Mouse (Mus musculus): ENCODE measurements around the gene Slc50a1.

Slc50a1 gene

DNA sequence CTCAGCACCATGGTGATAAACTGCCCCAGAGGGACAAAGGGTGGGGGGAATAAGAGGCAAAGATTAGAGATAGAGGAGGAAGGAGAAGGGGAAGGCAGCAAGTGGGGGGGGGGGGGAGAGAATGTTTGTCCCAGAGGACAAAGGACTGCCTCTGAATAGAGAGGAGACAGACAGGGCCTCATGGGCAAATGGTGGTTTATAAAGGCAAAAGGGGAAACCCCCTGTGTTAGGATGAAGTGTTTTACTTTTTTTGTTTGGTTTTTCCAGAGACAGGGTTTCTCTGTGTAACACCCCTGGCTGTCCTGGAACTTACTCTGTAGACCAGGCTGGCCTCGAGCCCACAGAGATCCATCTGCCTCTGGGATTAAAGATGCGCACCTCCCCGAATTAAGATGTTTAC lies 10.2 kb downstream of the Slc50a1 start:
- DNase-seq, result no peak

DNA sequence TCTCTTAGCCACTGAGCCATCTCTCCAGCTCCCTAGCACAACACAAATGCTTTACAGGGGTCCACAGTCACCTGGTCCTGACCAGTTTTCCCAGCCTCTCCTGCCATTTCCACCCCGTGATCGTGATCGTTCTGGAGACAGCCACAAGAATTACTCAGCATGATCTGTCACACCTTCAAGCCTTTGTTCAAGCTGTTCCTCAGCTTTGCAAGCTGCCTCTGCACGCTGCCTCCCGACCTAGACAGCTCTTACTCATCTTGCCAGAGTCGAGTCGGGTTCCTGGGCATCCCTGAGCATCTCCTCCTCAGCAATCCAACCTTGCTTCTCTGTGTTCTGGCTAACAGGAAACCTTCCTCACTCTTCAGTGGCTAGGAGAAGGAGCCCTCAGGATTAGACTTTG lies 11.3 kb downstream of the Slc50a1 start, which contains the start of gene Dpm3:
TSS of gene Dpm3 (plus strand) at position 283 of the 400 bp plus-strand sequence.
- no peak for DNase-seq

DNA sequence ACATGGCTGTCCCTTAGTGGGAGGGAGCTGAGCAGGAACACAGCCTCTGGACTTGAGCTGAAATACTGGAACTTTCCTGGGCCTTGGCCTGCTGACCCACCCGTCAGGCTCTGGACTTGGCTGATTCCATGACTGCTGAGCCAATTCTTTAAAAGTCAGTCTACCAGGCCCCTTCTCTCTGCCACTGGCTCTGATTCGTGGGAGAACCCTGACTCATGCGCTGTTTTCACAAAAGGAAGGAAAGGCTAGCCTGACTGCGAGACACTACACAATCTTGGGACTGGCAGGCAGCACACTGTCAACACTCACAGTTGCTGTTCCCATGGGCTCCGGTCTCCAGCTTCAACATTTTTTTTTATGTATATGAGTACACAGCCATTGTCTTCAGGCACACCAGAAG lies 14.2 kb downstream of the Slc50a1 start:
- DNase-seq, result peak; percentile 97

DNA sequence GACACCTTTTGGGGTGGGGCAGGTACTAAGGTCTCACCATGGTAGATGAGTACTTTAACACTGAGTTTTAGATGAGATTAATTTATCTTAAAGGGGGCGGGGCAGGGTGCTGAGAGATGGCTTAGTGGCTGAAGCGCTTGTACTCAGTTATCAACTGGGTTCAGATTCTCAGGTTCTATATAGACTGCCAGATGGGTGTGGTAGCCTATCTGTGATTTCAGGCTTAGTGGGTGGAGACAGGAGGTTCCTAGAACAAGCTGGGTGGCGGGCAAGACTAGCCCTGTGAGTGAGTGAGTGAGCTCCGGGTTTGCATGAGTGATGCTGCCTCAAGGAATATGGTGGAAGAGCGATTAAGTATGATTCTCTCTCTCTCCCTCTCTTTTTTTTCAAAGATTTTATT lies 15.4 kb downstream of the Slc50a1 start:
- DNase-seq, result no peak

DNA sequence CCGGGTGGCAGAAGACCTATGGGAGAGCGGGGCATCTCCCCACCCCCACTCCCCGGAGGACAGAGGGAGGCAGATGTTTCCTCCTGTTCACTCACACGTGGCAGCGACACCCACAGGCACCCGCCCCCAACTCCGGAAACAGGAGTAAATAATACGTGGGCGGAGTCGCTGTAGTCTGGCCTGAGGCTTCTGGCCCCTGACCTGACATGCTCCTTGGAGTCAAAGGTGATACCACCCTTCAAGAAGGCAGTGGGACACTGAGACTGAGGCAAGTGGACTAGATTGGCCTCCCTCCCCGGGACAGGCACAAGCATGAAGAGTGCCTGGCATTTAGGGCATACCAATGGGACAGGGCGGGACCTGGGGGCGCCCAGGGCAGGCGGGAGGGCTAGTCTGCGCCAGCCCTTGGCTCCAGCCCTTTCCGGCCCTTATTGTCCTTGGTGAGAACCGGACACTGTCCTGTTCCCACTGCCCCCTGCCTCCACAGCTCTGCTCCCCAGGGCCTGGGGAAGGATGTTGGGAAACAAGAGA lies 18.9 kb downstream of the Slc50a1 start:
- peak; percentile 99 for DNase-seq

DNA sequence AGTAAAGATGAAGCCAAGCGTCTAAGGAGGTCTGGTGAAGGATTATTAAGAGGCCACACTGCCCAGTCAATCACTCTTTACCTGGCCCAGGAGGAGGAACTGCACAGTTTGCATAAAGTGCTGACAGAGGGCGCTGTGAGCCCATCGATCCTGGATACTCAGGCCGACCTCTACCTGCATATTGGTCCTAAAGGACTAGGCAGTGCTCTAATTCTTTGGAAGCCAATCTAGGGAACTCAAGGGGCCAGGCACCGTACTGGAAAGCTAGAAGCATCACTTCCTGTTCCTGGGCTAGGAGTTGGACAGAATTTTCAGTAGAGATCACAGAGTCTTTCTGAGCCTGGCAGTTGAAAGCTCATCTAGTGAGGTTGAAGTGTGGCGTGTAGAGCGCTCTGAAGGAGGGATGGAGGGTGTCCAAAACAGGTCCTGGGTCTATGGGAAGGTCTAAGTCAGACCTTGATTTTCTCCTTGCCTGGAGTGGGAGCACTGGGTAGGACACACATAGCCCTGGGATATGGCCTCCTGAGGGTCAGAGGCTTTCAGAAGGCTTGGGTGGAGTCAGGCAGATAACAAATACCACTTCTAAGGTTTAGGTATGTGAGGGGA lies 19.8 kb downstream of the Slc50a1 start:
- peak; percentile 98 for DNase-seq

DNA sequence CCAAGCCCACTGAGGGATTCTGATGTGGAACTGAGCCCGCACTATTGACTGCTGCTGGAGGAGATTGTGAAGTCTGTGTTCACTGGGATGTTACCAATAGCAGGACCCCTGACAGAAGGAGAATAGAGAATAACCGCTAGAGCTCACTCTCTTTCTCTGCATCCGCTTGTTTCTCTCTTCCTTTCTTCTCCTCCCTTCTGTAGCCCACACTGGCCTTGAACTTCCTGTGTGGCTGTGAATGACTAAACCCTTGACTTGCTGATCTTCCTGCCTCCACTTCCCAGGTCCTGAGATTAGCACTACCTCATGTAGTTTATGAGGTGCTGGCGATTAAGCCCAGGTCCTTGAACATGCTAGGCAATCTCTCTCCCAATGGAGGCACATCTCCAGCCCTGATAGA lies 22.9 kb downstream of the Slc50a1 start:
- no peak for DNase-seq

DNA sequence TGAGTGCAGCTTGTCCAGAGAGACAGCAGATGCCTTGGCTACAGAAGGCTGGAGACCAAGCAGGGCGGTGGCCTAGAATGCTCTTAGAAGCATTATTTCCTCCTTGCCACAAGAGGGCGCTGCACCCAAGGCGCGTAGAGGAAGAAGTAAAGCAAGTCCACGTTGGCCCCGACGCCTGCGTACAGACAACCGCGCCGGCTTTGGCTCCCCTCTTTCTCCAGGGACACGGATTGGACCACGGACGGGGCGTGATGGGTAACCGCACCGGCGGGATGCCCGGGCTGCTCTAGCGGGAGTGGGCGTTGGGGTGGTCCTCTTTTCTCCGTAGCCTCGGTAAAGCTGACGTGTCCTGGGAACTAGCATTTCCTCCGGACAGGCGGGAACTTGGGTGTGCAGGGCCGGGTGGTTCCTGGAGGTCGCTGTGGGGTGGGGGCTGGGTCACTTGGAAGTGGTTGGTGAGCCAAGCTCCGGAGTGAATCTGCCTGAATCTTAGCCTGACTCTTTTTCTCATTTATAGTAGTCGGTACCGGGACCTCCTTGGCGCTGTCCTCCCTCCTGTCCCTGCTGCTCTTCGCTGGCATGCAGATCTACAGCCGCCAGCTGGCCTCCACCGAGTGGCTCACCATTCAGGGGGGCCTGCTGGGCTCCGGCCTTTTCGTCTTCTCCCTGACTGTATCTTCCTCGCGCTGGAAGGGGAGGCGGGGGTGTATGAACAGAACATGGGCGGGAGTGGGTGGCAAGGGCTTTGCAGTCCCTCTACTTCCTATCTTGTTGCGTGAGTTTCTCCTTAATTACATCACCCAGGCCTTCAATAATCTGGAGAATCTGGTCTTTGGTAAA lies 23.9 kb downstream of the Slc50a1 start, which contains the start of gene Trim46:
TSS of gene Trim46 (minus strand) at position 49 of the 840 bp plus-strand sequence.
- peak; percentile 99 for DNase-seq

DNA sequence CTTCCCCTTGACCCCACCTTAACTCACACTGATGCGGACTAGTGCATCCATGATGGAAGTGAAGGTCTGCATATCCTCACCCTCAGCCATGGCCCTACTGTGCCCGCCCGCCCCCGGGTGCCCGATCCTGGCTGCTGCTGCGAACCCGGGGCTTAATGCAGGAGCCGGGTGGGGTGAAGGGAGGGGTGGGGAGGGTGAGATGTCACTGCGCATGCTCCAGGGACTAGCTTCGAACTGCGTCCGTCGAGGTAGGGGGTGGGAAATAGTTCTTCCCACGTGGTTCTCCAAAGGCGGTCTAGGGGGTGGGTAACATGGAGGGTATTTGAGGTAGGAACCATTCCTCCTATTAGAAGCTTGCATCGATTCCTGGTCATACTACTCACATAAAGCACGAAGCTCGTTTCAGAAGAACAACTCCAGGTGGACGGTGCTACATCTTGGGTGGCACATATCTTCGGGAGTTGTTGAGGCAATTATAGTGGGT lies 24.6 kb downstream of the Slc50a1 start, which contains the start of gene Krtcap2:
TSS of gene Krtcap2 (plus strand) at position 279 of the 484 bp plus-strand sequence.
- peak; percentile 98 for DNase-seq

DNA sequence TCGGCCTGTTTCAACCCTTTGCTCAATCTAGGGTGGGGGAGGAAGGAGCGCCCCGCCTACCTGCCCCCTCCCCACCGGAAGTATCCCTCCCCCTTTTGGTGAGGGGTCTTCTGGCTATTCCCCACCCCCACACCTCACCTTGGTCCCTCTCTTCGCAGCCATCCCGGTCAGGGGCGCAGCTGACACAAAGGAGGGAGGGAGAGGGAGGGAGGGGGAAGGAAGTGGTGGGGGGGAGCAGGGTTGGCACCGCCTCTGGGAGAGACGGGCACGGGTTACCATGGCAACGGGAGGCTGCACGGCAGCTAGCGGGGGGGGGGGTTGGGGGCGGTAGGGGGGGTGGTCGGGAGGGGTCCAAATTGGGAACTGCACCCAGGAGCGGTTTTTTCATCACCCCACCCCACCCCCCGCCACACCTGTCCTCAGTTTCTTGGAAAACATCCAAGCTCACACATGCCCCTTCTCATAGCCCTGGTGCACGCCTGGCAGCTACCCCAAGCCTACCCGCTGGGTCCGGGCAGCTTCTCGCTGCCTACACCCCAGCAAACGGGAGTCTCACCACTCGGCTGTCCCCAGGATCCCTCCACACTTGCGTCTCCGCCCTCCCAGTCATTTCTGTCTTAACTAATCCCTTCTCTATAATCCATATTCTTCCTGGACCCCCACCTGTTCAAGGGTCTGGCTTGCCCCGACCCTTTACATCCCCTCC lies 25.2 kb downstream of the Slc50a1 start:
- DNase-seq, result no peak

DNA sequence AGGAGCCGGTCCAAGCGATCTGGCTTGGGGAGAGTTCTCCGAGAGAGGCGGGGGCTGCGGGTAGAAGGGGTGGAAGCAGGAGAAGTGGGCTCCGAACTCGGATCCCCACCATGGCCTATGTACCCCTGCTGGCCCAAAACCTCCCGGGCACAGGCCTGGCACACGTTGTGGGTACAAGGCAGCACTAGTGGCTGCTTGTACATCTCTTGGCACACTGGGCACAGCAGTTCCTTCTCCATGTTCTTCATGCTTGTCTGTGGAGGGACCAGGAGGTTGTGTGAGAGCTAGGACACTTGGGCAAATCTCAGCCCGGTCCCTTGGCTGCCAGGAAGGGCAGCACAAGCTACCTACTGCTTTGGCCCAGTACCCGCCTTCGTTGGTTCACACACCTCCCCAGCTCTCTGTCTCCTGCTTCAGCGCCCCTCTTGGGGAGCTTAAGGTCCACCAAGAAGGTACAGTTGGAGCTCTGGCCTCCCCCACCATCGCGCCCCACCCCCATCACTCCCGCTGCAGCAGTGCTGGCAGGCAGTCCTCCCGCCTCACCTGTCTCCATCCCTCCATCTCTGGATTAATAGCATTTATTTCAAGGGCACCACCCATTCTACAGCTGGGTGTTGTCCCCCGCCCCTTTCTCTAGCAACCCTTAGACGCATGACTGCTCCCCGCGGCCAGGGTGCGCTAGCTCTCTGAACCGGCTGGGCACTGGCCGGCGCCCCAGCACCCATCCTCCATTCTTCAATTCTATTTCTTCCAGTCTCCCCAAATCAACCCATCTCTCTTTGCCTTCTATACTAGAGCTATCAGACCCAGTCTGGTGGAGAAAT lies 26.0 kb downstream of the Slc50a1 start:
- DNase-seq, result peak; percentile 95

DNA sequence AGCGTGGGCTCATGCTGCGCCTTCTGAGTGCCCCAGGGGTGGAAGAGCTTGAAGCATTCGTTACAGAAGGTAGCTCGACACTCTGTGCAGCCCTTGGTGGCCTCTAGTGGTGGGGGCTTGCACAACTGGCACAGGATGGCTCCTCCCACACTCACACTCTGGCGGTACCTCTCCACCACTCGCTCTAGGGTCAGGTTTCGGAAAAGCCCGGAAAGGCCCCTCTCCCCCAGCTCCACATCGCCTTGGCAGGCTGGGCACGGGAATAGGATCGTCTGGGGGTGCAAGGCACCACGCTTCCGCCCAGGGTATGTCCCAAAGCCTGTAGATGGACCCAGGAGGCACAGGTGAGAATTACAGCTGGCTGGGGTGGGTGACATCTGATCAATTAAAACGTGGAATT lies 26.8 kb downstream of the Slc50a1 start:
- DNase-seq, result peak; percentile 90

DNA sequence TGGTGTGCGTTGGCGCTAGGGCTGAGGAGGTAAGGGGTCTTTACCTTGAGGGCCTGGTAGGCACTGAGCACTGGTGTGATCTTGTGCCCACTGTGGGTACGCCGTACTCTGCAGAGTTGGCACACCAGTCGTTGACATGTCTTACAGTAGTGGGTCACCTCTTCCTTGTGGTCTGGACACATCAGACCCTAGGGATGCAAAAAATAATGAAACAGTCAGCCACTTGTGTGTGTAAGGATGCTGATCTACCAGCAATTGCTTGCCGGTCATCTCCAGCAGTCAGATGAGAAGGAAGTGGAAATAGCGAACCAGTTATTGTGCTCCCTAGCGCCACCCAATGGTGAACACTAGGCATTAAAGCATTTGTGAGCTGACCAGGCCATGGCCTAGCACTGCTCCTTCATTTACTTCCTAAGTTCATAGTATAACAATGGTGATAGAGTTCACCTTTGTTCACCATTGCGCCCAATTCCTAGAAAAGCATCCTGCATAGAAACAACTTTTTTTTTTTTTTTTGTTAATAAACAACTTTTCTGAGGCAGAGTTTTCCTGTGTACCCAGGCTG lies 28.0 kb downstream of the Slc50a1 start:
- DNase-seq, result peak; percentile 94

DNA sequence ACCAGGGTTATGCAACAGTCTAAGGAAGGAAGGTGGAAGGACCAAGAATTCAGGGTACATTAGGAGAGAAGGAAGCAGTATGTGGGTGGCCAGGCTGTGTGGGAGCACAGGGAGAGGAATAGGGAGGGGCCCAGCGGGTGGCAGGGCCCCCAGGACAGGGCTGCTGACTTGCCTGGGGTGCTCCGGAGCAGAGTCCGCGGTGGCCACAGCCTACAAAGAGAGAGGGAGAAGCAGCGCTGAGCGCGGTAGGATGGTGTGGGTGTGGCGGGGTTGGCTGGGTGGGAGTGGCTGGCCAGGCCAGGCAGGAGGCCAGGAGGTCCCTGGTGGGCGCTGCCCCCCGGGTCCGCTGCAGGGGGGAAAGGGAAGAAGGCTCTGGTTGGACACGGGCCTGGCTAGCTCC lies 31.9 kb downstream of the Slc50a1 start:
- DNase-seq, result peak; percentile 85

DNA sequence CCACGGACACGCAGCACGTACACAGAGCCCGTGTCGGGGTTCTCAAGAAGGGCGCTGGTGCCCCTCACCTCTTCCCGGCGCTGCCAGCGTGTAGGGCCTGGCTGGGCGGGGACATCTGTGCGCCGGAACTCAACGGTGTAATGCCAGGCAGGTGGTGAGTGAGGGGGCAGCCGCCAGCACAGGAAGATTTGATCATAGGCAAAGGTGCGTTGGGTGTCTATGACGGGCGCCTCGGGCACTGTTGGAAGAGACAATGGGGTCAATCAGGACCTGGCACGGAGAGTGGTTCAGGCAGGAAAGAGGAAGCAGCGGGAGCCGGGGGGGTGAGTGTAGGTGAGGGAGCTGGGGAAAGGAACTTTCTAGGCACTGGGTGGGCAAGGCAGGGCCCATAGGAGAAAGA lies 32.7 kb downstream of the Slc50a1 start:
- DNase-seq, result peak; percentile 92

DNA sequence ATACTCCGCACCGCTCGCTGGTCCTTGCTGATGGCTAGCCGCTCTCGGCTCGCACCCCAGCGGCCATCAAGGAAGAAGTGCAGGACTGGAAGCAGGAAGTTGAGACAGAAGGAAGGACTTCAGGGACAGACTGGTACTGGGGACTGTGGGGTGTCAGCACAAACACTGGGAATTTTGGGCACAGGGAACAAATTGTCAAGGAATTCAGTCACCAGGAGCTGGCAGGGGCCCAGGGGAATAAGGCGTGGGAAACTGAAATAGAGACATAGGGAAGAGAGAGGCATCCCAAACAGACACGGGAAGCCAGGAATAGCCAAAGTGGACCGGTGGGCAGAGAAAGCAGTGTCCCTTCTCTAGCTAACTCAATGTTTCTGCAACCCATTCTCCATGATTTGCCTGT lies 33.9 kb downstream of the Slc50a1 start:
- DNase-seq, result no peak

DNA sequence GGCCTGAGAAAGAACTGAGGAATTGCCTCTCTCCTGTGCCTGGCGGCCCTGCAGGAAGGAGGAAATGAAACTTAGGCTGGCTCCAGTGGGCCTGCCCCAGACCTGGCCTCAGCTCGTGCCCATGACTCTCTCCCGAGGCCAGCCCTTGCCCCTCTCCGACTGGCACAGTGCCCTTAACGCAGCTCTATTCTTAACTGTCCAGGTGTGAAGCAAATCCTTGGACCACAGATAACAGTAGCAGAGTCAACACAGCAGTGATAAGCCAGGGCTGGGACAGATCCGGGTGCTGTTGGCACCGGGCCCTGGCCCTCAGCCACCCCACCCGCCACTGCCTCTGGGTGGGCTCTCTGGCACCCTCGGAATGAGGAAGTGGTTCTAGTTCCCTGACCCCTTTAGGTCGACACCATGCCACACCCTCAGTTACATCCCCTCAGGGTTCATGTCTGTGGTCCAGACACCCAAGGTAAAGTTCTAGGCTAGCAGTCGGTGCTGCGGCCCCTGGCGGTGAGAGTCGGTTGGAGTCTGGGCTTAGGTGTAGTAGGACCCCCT lies 36.7 kb downstream of the Slc50a1 start:
- DNase-seq, result peak; percentile 95

DNA sequence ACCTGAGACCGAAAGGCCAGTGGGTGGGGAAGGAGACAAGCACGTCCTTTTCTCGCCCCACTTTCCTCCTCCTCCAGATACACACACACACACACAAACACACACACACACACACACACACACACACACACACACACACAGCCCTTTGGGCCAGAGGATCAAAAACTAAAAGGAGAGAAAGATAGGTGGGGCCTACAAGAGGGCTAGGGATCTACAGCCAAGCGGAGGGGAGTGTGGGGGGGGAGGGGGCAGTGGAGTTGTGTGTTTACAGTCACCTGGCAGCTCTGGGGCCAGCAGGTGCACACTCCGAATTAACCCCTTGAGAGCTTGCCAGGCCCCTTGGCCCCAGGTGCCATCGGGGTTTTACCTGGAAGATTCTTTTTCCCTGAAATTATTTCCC lies 37.8 kb downstream of the Slc50a1 start:
- no peak for DNase-seq

DNA sequence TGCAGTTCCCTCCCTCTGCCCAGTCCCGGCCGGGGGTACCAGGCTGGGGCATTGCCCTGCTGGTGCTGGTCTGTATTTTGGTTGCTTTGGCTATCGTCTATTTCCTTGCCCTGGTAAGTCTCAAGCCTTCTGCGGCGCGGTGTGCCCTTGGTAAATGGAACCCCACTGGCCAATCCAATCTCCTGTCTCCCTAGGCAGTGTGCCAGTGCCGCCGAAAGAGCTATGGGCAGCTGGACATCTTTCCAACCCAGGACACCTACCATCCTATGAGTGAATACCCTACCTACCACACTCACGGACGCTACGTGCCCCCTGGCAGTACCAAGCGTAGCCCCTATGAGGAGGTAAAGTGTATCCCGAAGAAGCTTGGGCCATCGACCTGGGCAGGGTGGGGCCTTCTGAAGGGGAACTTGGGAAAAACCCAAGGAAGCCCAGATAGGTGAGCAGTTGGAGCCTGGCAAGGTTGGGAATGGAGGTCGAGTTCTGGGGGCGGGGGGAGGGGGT lies 38.5 kb downstream of the Slc50a1 start:
- DNase-seq, result peak; percentile 92

DNA sequence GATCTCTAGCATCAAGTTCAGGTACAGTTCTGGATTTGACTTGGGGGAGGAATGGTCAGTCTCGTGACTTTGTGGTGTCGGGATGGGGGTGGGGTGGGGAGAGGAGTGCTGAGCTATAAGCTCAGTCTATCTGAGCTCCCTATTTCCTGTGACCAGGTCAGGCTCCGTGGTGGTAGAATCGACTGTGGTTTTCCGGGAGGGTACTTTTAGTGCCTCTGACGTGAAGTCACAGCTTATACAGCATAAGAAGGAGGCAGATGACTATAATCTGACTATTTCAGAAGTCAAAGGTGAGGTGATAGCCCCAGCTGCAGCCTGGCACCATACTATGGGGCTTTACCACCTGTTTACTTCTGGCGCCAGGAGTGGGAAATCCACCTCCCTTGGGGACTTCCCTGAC lies 39.0 kb downstream of the Slc50a1 start:
- peak; percentile 86 for DNase-seq

DNA sequence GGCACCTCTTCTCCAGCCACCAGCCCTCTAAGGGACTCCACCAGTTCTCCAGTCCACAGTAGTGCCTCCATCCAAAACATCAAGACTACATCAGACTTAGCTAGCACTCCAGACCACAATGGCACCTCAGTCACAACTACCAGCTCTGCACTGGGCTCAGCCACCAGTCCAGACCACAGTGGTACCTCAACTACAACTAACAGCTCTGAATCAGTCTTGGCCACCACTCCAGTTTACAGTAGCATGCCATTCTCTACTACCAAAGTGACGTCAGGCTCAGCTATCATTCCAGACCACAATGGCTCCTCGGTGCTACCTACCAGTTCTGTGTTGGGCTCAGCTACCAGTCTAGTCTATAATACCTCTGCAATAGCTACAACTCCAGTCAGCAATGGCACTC lies 39.8 kb downstream of the Slc50a1 start:
- DNase-seq, result peak; percentile 84

Data from heart, adult 11 months (tissue).